Mouse (Mus musculus): ENCODE results near the gene Olfr1392.

The Olfr1392 gene

GRCm38 (mm10) chr11:49322442-49322841 is 37.4 kb downstream of the Olfr1392 start, which contains the start of gene Olfr1391:
Gene Olfr1391, plus strand, starts transcription at chr11:49322742.
- no peak for ATAC-seq (ENCODE audit: low TSS enrichment)

GRCm38 (mm10) chr11:49326726-49327125 is 41.6 kb downstream of the Olfr1392 start:
- peak; percentile 68 for ATAC-seq (ENCODE audit: low TSS enrichment)

GRCm38 (mm10) chr11:49329686-49330085 is 44.6 kb downstream of the Olfr1392 start:
- peak; percentile 93 for ATAC-seq (ENCODE audit: low TSS enrichment)

GRCm38 (mm10) chr11:49334888-49335287 is 49.8 kb downstream of the Olfr1392 start, which contains the start of gene Olfr1390:
Gene Olfr1390, plus strand, starts transcription at chr11:49335188.
- ATAC-seq (ENCODE audit: low TSS enrichment) = no peak

- ATAC-seq (ENCODE audit: low TSS enrichment) = no peak
These were observed 52.2 kb downstream of the Olfr1392 start for GRCm38 (mm10) chr11:49337150-49337832.

All from frontal cortex, adult (tissue).